Comparison of ENCODE assay signal across 8 mouse cellular contexts in genomic region chr12:54695511-54696241, GRCm38 (mm10). TPM values are rescaled to one million over a fixed set of nuclear protein-coding genes. Genes with fewer than 3 reads are reported as not detected.
A peak's percentile ranks its signal among the peaks of the same experiment; 100 is the strongest.
DNase-seq lines count a peak whose midpoint lies in the region; ATAC-seq and TF ChIP-seq lines count a peak whose summit lies in the region.

Gene Eapp, minus strand, starts transcription at chr12:54695897.

- H3K4me1 ChIP-seq in erythroblast, embryonic 14.5 days (ENCODE audit: control insufficient read depth): peaks cover 58% of the 10 kb centered on the region
- peaks cover 6% of the 10 kb centered on the region; the same call in 1 of the 2 replicates for H3K4me1 ChIP-seq in heart, embryonic 12.5 days (replicated peaks)
- no peaks in the 10 kb centered on the region for H3K4me1 ChIP-seq in kidney, postnatal 0 days (replicated peaks; ENCODE audit: insufficient read depth, low read length)
- H3K4me1 ChIP-seq in liver, embryonic 11.5 days (replicated peaks; ENCODE audit: control insufficient read depth, insufficient read depth, low read length): peaks cover 17% of the 10 kb centered on the region
- H3K4me1 ChIP-seq in stomach, embryonic 14.5 days (ENCODE audit: control insufficient read depth, insufficient read depth, low read length): no peaks in the 10 kb centered on the region

- peak within 1 kb of the TSS; percentile 79 for H3K4me2 ChIP-seq in heart, embryonic 12.5 days
- H3K4me2 ChIP-seq in kidney, postnatal 0 days (ENCODE audit: low read length): peak within 1 kb of the TSS; percentile 85
- peak within 1 kb of the TSS; percentile 68 for H3K4me2 ChIP-seq in liver, embryonic 11.5 days
- H3K4me2 ChIP-seq in stomach, embryonic 14.5 days (replicated peaks; ENCODE audit: low read depth, low read length): peak within 1 kb of the TSS; percentile 81

- peak within 1 kb of the TSS; percentile 65 for H3K4me3 ChIP-seq in C2C12 (ENCODE audit: insufficient read depth, poor library complexity, severe bottlenecking)
- peak within 1 kb of the TSS; percentile 89 for H3K4me3 ChIP-seq in erythroblast, embryonic 14.5 days (replicated peaks)
- H3K4me3 ChIP-seq in heart, embryonic 12.5 days: peak within 1 kb of the TSS; percentile 88
- H3K4me3 ChIP-seq in kidney, postnatal 0 days (replicated peaks; ENCODE audit: low read depth, low read length): peak within 1 kb of the TSS; percentile 73
- peak within 1 kb of the TSS; percentile 88 for H3K4me3 ChIP-seq in liver, embryonic 11.5 days (ENCODE audit: low read depth, low read length)
- peak within 1 kb of the TSS; percentile 79 for H3K4me3 ChIP-seq in stomach, embryonic 14.5 days (ENCODE audit: low read depth, low read length)

- H3K79me3 ChIP-seq in C2C12 (ENCODE audit: low read depth): peaks cover 12% of the 10 kb centered on the region

- no peaks in the 10 kb centered on the region for H3K27me3 ChIP-seq in C2C12 (ENCODE audit: control insufficient read depth, insufficient read depth, insufficient read length)
- H3K27me3 ChIP-seq in erythroblast, embryonic 14.5 days (ENCODE audit: control insufficient read depth): no peaks in the 10 kb centered on the region
- H3K27me3 ChIP-seq in heart, embryonic 12.5 days (replicated peaks): no peaks in the 10 kb centered on the region
- no peaks in the 10 kb centered on the region for H3K27me3 ChIP-seq in kidney, postnatal 0 days (ENCODE audit: insufficient read depth, low read length)
- no peaks in the 10 kb centered on the region for H3K27me3 ChIP-seq in liver, embryonic 11.5 days (replicated peaks; ENCODE audit: control insufficient read depth, insufficient read depth, low read length)
- H3K27me3 ChIP-seq in stomach, embryonic 14.5 days (ENCODE audit: control insufficient read depth, insufficient read depth, low read length): no peaks in the 10 kb centered on the region

- TF ChIP-seq CTCF in C2C12 (IDR thresholded peaks at IDR 0.05; ENCODE audit: control insufficient read depth, insufficient read depth, insufficient read length): peak; percentile 37
- no peak for TF ChIP-seq CTCF in brain, embryonic 14.5 days (IDR thresholded peaks at IDR 0.05; ENCODE audit: borderline replicate concordance, extremely low read depth, insufficient read depth, insufficient read length)
- peak; percentile 47 for TF ChIP-seq CTCF in kidney, postnatal 0 days (IDR thresholded peaks at IDR 0.05; ENCODE audit: low read depth)

- peaks cover 29% of the 10 kb centered on the region for H3K79me2 ChIP-seq in C2C12 (ENCODE audit: control insufficient read depth, insufficient read depth)

- TF ChIP-seq POLR2A in brain, embryonic 14.5 days (IDR thresholded peaks at IDR 0.05; ENCODE audit: borderline replicate concordance, extremely low read depth, insufficient read depth, insufficient read length, poor library complexity, severe bottlenecking): peak; percentile 81; the same call in 1 of the 2 replicates

- under 1% methylated on average over 57 of the region's 57 CpGs for WGBS in heart, embryonic 12.5 days
- under 1% methylated on average over 57 of the region's 57 CpGs for WGBS in kidney, postnatal 0 days
- under 1% methylated on average over 57 of the region's 57 CpGs for WGBS in liver, embryonic 11.5 days
- under 1% methylated on average over 57 of the region's 57 CpGs for WGBS in stomach, embryonic 14.5 days

- ATAC-seq in heart, embryonic 12.5 days (ENCODE audit: insufficient number of reproducible peaks, low FRiP score): peak; percentile 91
- ATAC-seq in kidney, postnatal 0 days (replicated peaks; ENCODE audit: low FRiP score, low read depth): peak; percentile 89
- ATAC-seq in liver, embryonic 11.5 days (replicated peaks; ENCODE audit: low FRiP score): peak; percentile 87
- ATAC-seq in stomach, embryonic 14.5 days (ENCODE audit: insufficient number of reproducible peaks, insufficient read depth, low FRiP score, low read depth): peak; percentile 91

- H3K27ac ChIP-seq in heart, embryonic 12.5 days (ENCODE audit: poor library complexity, severe bottlenecking): peak within 1 kb of the TSS; percentile 96
- H3K27ac ChIP-seq in kidney, postnatal 0 days: peak within 1 kb of the TSS; percentile 98
- peak within 1 kb of the TSS; percentile 95 for H3K27ac ChIP-seq in liver, embryonic 11.5 days (ENCODE audit: low read depth, low read length)
- peak within 1 kb of the TSS; percentile 95 for H3K27ac ChIP-seq in stomach, embryonic 14.5 days (ENCODE audit: low read length)

- H3K36me3 ChIP-seq in C2C12 (ENCODE audit: control insufficient read depth, insufficient read depth): peaks cover 8% of the 10 kb centered on the region
- H3K36me3 ChIP-seq in erythroblast, embryonic 14.5 days (ENCODE audit: control insufficient read depth): peaks cover 22% of the 10 kb centered on the region
- peaks cover 18% of the 10 kb centered on the region for H3K36me3 ChIP-seq in heart, embryonic 12.5 days
- peaks cover 6% of the 10 kb centered on the region; the same call in 1 of the 2 replicates for H3K36me3 ChIP-seq in kidney, postnatal 0 days (ENCODE audit: insufficient read depth, low read length)
- H3K36me3 ChIP-seq in liver, embryonic 11.5 days (ENCODE audit: control insufficient read depth, insufficient read depth, low read length): no peaks in the 10 kb centered on the region; the same call in 1 of the 2 replicates
- H3K36me3 ChIP-seq in stomach, embryonic 14.5 days (ENCODE audit: control insufficient read depth, insufficient read depth, low read length): peaks cover 6% of the 10 kb centered on the region

- peak within 1 kb of the TSS; percentile 83 for H3K9ac ChIP-seq in heart, embryonic 12.5 days
- peak within 1 kb of the TSS; percentile 88 for H3K9ac ChIP-seq in kidney, postnatal 0 days (ENCODE audit: low read depth, low read length)
- peak within 1 kb of the TSS; percentile 95 for H3K9ac ChIP-seq in liver, embryonic 11.5 days (ENCODE audit: low read depth, low read length)
- H3K9ac ChIP-seq in stomach, embryonic 14.5 days (replicated peaks; ENCODE audit: low read depth, low read length): peak within 1 kb of the TSS; percentile 77

- peak; percentile 99 for DNase-seq in brain, embryonic 14.5 days (ENCODE audit: low read depth)
- DNase-seq in kidney, postnatal 0 days (ENCODE audit: low spot score): peak; percentile 99
- peak; percentile 91 for DNase-seq in liver, embryonic 11.5 days (ENCODE audit: low spot score)
- DNase-seq in naive thymus-derived CD4-positive, alpha-beta T cell, adult 2 months (ENCODE audit: low read depth): peak; percentile 95

- H3ac ChIP-seq in C2C12 (ENCODE audit: control insufficient read depth, insufficient read length, low read depth): peak within 1 kb of the TSS; percentile 90

- H3K9me3 ChIP-seq in erythroblast, embryonic 14.5 days (ENCODE audit: control insufficient read depth, low read length): no peaks in the 10 kb centered on the region
- H3K9me3 ChIP-seq in heart, embryonic 12.5 days (replicated peaks): no peaks in the 10 kb centered on the region
- H3K9me3 ChIP-seq in kidney, postnatal 0 days (replicated peaks; ENCODE audit: low read length): no peaks in the 10 kb centered on the region
- H3K9me3 ChIP-seq in liver, embryonic 11.5 days (ENCODE audit: control insufficient read depth, low read length): no peaks in the 10 kb centered on the region
- no peaks in the 10 kb centered on the region for H3K9me3 ChIP-seq in stomach, embryonic 14.5 days (ENCODE audit: control insufficient read depth, low read depth, low read length)

TF ChIP-seq in C2C12, 6 proteins besides CTCF, POLR2A, EP300 and RAD21:
- TF ChIP-seq USF1 (IDR thresholded peaks at IDR 0.05; ENCODE audit: low read depth) (no peak), MAX (IDR thresholded peaks at IDR 0.05) (peak; percentile 22)
TF ChIP-seq in C2C12: peak in this region for 1.

RNA-seq across cellular contexts. Expression of gene Eapp, which starts in this region (rescaled TPM):
- polyA plus RNA-seq in C2C12 (2012; fragmentation: generic; extraction: Trizol): 38.8 TPM
- 21.9 and 28.0 TPM in 2 replicates for polyA plus RNA-seq in brain, embryonic 14.5 days (2012; rRNA removed)
- 3.7 and 5.9 TPM in 2 replicates for polyA plus RNA-seq in erythroblast, embryonic 14.5 days (2012)
- polyA plus RNA-seq in heart, embryonic 12.5 days (2016; fragmentation: Nextera tagmentation; extraction: Ambion mirVana): 45.4 and 49.9 TPM in 2 replicates
- polyA plus RNA-seq in kidney, postnatal 0 days (2015; fragmentation: Nextera tagmentation; extraction: Ambion mirVana): 77.4 and 85.6 TPM in 2 replicates
- polyA plus RNA-seq in liver, embryonic 11.5 days (2014; fragmentation: Nextera tagmentation; extraction: Ambion mirVana): 59.9 and 68.4 TPM in 2 replicates
- polyA plus RNA-seq in stomach, embryonic 14.5 days (2014; fragmentation: Nextera tagmentation; extraction: Ambion mirVana): 66.5 and 70.9 TPM in 2 replicates

Comparison
In these comparisons a context has a peak if more than half of its experiments do, and no peak if none do; other contexts are left out.
1. Peak in every context shown above with its lines: DNase-seq, ATAC-seq, H3K4me3 ChIP-seq and H3K27ac ChIP-seq.